Mouse (Mus musculus) forebrain, embryonic 16.5 days (tissue): ENCODE results near the gene Dmxl2. TPM values are rescaled to one million over a fixed set of nuclear protein-coding genes. Genes with fewer than 3 reads are reported as not detected.

Experiments
- ATAC-seq: fragments of 200-750 bp; cut with Nextera tagmentation; 2 replicates; pipeline ENCODE4 v1.8.0; 2017; ENCODE audit warnings: mild to moderate bottlenecking, moderate library complexity
- H3K27ac ChIP-seq: fragments of 300-500 bp; sonication (generic); 2 replicates; pipeline ENCODE4 v1.5.1; 2014; ENCODE audit warnings: low read length, control low read depth
- H3K27me3 ChIP-seq: fragments of 300-500 bp; sonication (generic); replicated peaks from 2 replicates; pipeline ENCODE4 v1.6.1; 2014; ENCODE audit warnings: low read length; ENCODE audit not compliant: control insufficient read depth, insufficient read depth
- H3K36me3 ChIP-seq: fragments of 300-500 bp; sonication (generic); 2 replicates; pipeline ENCODE4 v1.6.1; 2014; ENCODE audit not compliant: control insufficient read depth, insufficient read depth
- H3K4me1 ChIP-seq: fragments of 300-500 bp; sonication (generic); replicated peaks from 2 replicates; pipeline ENCODE4 v1.6.1; 2014; ENCODE audit warnings: low read length; ENCODE audit not compliant: control insufficient read depth, insufficient read depth
- H3K4me2 ChIP-seq: fragments of 300-500 bp; sonication (generic); 2 replicates; pipeline ENCODE4 v1.6.1; 2014; ENCODE audit warnings: mild to moderate bottlenecking, low read length, control low read depth
- H3K4me3 ChIP-seq: fragments of 300-500 bp; sonication (generic); replicated peaks from 2 replicates; pipeline ENCODE4 v1.5.1; 2014; ENCODE audit warnings: mild to moderate bottlenecking, low read length, control low read depth
- H3K9ac ChIP-seq: fragments of 300-500 bp; sonication (generic); replicated peaks from 2 replicates; pipeline ENCODE4 v1.6.1; 2014; ENCODE audit warnings: low read depth, low read length, control low read depth
- H3K9me3 ChIP-seq: fragments of 300-500 bp; sonication (generic); 2 replicates; pipeline ENCODE4 v1.6.1; 2016; ENCODE audit warnings: low read length; ENCODE audit not compliant: control insufficient read depth
- WGBS: fragments of 180-500 bp; shearing (Covaris S2); extraction: QIAGEN DNeasy Blood & Tissue Kit; methylation state at CpG from one replicate; pipeline ENCODE4 v1.1.7; 2014; 5-methylcytosine and 5-hydroxymethylcytosine counted together
- polyA plus RNA-seq: library from polyadenylated mRNA; unstranded; fragments of >200 nt; fragmentation: Nextera tagmentation; extraction: Ambion mirVana; gene quantifications from 2 replicates; pipeline ENCODE4 v1.2.1, GENCODE M21; 2015

Dmxl2 gene
- polyA plus RNA-seq = 57.0 and 60.6 TPM in 2 replicates

- Histone ChIP-seq H3K9me3 (no peaks in the 10 kb centered on the region), H3K4me3 (peak within 1 kb of the TSS; percentile 81), H3K4me1 (peaks cover 24% of the 10 kb centered on the region), H3K27me3 (no peaks in the 10 kb centered on the region), H3K27ac (peak within 1 kb of the TSS; percentile 88), H3K36me3 (no peaks in the 10 kb centered on the region), H3K4me2 (peak within 1 kb of the TSS; percentile 74), H3K9ac (peak within 1 kb of the TSS; percentile 91)
- peak; percentile 94 for ATAC-seq
- under 1% methylated on average over 92 of the region's 99 CpGs for WGBS
Observed at GRCm38 (mm10) chr9:54501453-54502110, at the start of gene Dmxl2. Gene Dmxl2 (minus strand): TSS chr9:54501626.

GRCm38 (mm10) chr9:54549433-54549832, 48.0 kb upstream of the Dmxl2 start:
- ATAC-seq = no peak
- Histone ChIP-seq H3K9ac (no peak overlapping the region), H3K36me3 (no peaks in the 10 kb centered on the region), H3K9me3 (no peaks in the 10 kb centered on the region), H3K27me3 (no peaks in the 10 kb centered on the region), H3K4me3 (no peak overlapping the region), H3K4me1 (no peaks in the 10 kb centered on the region), H3K27ac (no peak overlapping the region), H3K4me2 (no peak overlapping the region)
- WGBS = 87% methylated on average over 6 of the region's 6 CpGs

GRCm38 (mm10) chr9:54547536-54547935, 46.1 kb upstream of the Dmxl2 start:
- Histone ChIP-seq H3K4me3 (no peak overlapping the region), H3K27ac (no peak overlapping the region), H3K27me3 (no peaks in the 10 kb centered on the region), H3K4me1 (no peaks in the 10 kb centered on the region), H3K9ac (no peak overlapping the region), H3K36me3 (no peaks in the 10 kb centered on the region), H3K4me2 (no peak overlapping the region), H3K9me3 (no peaks in the 10 kb centered on the region)
- 12% methylated on average over 5 of the region's 5 CpGs for WGBS
- no peak for ATAC-seq

GRCm38 (mm10) chr9:54544954-54545315, 43.5 kb upstream of the Dmxl2 start:
- Histone ChIP-seq H3K27me3 (no peaks in the 10 kb centered on the region), H3K9ac (no peak overlapping the region), H3K4me3 (no peak overlapping the region), H3K27ac (no peak overlapping the region), H3K36me3 (no peaks in the 10 kb centered on the region), H3K9me3 (no peaks in the 10 kb centered on the region), H3K4me1 (no peaks in the 10 kb centered on the region), H3K4me2 (no peak overlapping the region)
- ATAC-seq = no peak
- WGBS = 91% methylated on average over 4 of the region's 4 CpGs

GRCm38 (mm10) chr9:54544212-54544953, 43.0 kb upstream of the Dmxl2 start:
- 90% methylated on average over 9 of the region's 9 CpGs for WGBS
- Histone ChIP-seq H3K4me1 (no peaks in the 10 kb centered on the region), H3K9ac (no peak overlapping the region), H3K36me3 (no peaks in the 10 kb centered on the region), H3K9me3 (no peaks in the 10 kb centered on the region), H3K4me3 (no peak overlapping the region), H3K27ac (no peak overlapping the region), H3K4me2 (no peak overlapping the region), H3K27me3 (no peaks in the 10 kb centered on the region)
- ATAC-seq = no peak

- Histone ChIP-seq H3K36me3 (no peaks in the 10 kb centered on the region), H3K4me2 (no peak overlapping the region), H3K27ac (no peak overlapping the region), H3K9ac (no peak overlapping the region), H3K9me3 (no peaks in the 10 kb centered on the region), H3K4me1 (peaks cover 19% of the 10 kb centered on the region), H3K4me3 (no peak overlapping the region), H3K27me3 (no peaks in the 10 kb centered on the region)
- ATAC-seq = no peak
- WGBS = 66% methylated on average over 5 of the region's 5 CpGs
Observed at GRCm38 (mm10) chr9:54540801-54541200, 39.4 kb upstream of the Dmxl2 start.

GRCm38 (mm10) chr9:54538684-54539083, 37.3 kb upstream of the Dmxl2 start, which contains the start of gene Sh2d7:
Gene Sh2d7 (plus strand): TSS chr9:54538984.
- 94% methylated on average over 14 of the region's 14 CpGs for WGBS
- Histone ChIP-seq H3K9me3 (no peaks in the 10 kb centered on the region), H3K36me3 (no peaks in the 10 kb centered on the region), H3K4me3 (no peak within 1 kb of the TSS), H3K27ac (peak within 1 kb of the TSS; percentile 86), H3K27me3 (no peaks in the 10 kb centered on the region), H3K4me1 (peaks cover 29% of the 10 kb centered on the region), H3K9ac (no peak within 1 kb of the TSS), H3K4me2 (no peak within 1 kb of the TSS)
- ATAC-seq = no peak

GRCm38 (mm10) chr9:54538244-54538643, 36.8 kb upstream of the Dmxl2 start:
- Histone ChIP-seq H3K9ac (no peak overlapping the region), H3K9me3 (no peaks in the 10 kb centered on the region), H3K27me3 (no peaks in the 10 kb centered on the region), H3K4me3 (no peak overlapping the region), H3K4me2 (no peak overlapping the region), H3K4me1 (peaks cover 32% of the 10 kb centered on the region), H3K36me3 (no peaks in the 10 kb centered on the region), H3K27ac (no peak overlapping the region)
- WGBS = 94% methylated on average over 3 of the region's 3 CpGs
- no peak for ATAC-seq

- 55% methylated on average over 3 of the region's 3 CpGs for WGBS
- Histone ChIP-seq H3K4me2 (no peak overlapping the region), H3K27me3 (no peaks in the 10 kb centered on the region), H3K27ac (peak overlapping the region; percentile 86), H3K4me3 (no peak overlapping the region), H3K36me3 (no peaks in the 10 kb centered on the region), H3K9ac (no peak overlapping the region), H3K9me3 (no peaks in the 10 kb centered on the region), H3K4me1 (peaks cover 40% of the 10 kb centered on the region)
- ATAC-seq = no peak
Observed at GRCm38 (mm10) chr9:54537480-54537879, 36.1 kb upstream of the Dmxl2 start.
